ENCODE assay signal across 12 mouse cellular contexts in the genomic region with DNA sequence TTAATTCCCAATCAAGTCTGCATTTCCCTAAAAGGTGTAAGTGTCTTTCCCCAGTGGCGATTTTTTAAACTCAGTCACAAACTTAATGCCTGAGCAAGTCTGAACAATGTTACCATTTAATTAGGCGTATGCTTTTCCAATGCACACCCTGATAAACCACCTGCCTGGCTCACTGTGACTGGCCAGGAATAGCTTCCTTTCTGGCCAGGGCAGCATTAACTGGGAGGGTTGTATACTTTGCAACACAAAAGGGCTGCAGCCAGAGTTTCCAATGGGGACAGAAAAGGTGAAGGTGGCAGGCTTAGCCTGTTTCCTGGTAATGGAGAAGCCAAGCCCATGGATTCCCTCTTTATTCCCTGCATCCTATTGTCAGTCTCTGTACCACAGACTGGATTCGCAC.
"Had no signal": no experiment of that assay in that cellular context is flagged by ENCODE, and none has a peak within 500 bp of the region (broad histone marks: within the 10 kb centered on the region; RNA-seq: fewer than 3 reads in every experiment).

No protein-coding gene starts in this region.

- H3K27me3 ChIP-seq: limb, embryonic 15.5 days; liver, embryonic 12.5 days had no signal

- H3K27ac ChIP-seq: kidney, postnatal 0 days; left cerebral cortex, adult 2 months; limb, embryonic 15.5 days; liver, embryonic 12.5 days; midbrain, embryonic 10.5 days; stomach, postnatal 0 days had no signal

- H3K4me2 ChIP-seq: limb, embryonic 15.5 days; liver, embryonic 12.5 days; lung, embryonic 14.5 days had no signal

- H3K4me1 ChIP-seq: limb, embryonic 15.5 days; liver, embryonic 12.5 days had no signal

- DNase-seq: lung, embryonic 14.5 days; lung, postnatal 10 days; lung, postnatal 4 days; right cerebral cortex, adult 18-20 months; thymus, postnatal 4 days had no signal

- H3K9me3 ChIP-seq: limb, embryonic 15.5 days; liver, embryonic 12.5 days; midbrain, embryonic 10.5 days had no signal

- H3K9ac ChIP-seq: limb, embryonic 15.5 days; liver, embryonic 12.5 days; lung, embryonic 14.5 days had no signal

- ATAC-seq: liver, embryonic 12.5 days; midbrain, embryonic 16.5 days had no signal

- H3K4me3 ChIP-seq: left cerebral cortex, adult 2 months; limb, embryonic 15.5 days; liver, embryonic 12.5 days; midbrain, embryonic 10.5 days had no signal

- H3K36me3 ChIP-seq: limb, embryonic 15.5 days; liver, embryonic 12.5 days; midbrain, embryonic 10.5 days had no signal
